Mouse (Mus musculus) cerebellum, postnatal 4 days (tissue): ENCODE measurements around the gene Zmiz1.

Experiments used
- DNase-seq, 2 experiments: peaks; one replicate each; pipeline ENCODE4 v3.0.0; 2022; ENCODE audit warnings: low spot score in 2 of 2, mixed read lengths in 1 of 2

Gene Zmiz1

DNA sequence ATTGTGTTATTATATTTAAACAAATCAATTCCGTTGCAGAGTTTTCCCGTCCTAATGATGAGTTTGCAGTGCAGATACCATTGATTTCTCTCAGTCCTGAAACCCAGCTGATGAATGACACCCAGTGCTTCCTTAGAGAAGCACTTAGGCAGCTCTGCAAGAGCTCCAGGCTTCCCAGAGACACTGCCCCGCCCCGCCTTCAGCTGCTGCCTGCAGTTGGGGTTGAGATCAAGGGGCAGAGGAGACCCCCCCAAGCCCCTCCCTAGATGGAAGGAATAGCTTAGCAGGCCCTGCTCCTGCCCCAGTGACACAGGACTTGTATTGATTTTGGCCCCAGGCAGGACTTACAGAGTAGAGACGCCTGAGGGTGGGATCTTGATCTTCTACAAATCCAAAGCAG lies 53.0 kb downstream of the Zmiz1 start:
- no peak for DNase-seq

GRCm38 (mm10) chr14:25512803-25513202 lies 53.8 kb downstream of the Zmiz1 start:
- DNase-seq: no peak

DNA sequence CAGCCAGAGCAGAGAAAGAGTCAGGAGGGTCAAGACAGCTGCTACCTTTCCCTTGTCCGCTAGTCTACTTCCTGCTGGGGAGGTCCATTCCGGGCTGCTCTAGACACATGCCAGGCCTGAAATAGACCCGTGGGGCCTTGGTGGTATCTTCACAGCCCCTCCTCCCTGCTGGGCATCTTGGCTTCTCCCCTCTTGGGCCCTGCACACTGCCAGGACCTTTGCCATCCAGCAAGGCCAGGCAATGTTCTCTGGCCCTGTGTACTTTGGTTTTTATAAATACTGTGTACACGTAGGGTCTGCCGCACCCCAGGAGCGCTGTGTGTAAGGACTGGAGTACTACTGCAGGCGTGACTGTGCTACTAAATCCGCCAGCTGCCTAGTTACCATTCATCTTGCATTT lies 54.5 kb downstream of the Zmiz1 start:
- no peak for DNase-seq

- DNase-seq: no peak
Observed at GRCm38 (mm10) chr14:25514943-25515512, 56.0 kb downstream of the Zmiz1 start.

DNA sequence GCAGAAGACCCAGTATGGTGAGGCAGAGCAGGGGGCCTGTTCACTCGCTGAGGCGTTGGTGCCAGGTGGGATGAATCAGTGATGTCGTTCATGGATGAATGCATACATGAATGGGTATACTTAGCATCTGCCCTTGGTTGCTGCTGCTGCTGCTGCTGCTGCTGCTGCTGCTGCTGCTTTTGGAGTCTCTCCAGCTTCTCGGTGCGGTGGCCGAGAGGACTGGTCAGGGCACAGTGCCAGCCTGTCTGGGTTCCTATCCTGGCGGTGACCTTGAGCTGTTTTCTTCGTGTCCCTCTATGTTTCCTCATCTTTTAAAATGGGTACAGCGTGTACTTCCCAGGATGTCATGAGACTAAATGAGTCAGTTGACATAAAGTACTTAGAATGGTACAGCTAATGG lies 56.9 kb downstream of the Zmiz1 start:
- peak in 1 of 2 experiments; percentile 56 for DNase-seq

DNA sequence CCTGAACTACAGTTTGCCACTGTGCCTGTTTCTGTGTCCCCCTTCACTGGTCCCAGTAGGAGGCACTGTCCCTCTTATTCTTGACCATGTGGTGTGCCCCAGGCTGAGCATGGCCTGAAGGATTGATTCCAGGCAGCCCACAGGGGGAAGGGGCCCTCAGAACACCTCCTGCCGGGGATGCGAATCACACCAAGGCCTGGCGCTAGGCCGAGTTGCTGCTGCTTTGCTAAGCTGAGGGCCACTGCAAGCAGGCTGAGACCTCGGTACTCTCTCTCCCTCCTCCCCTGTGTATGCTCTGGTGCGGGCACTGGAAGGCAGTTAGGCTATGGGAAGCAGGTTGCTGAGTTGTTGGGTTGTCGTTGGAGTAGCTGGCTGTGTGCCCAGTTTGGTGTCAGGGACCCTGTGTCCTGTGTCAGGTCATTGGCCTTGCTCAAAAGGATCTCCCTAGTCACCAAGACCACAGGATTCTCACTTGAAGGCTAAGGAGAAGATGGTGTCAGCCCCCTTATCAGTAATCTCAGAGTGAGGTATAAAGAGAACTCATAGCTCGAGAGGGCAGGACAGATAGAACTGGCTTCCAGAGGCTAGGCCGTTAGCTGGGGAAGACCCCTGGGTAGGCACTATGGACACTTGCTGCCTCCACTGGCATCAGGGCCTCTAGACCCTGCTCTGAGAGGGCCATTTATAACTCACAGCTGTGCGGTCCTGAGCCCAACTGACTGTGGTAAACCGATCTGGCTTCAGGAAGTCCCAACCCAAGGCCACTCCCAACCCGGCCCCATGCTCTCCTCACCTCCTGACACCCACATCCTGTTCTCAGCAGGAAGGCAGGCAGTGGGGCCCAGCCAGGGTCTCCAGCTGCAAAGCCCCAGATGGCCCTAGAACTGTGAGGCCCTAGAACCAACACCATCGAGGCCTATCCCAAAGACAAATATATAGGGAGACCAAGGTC lies 57.9 kb downstream of the Zmiz1 start:
- DNase-seq: peak in 1 of 2 experiments; percentile 48

DNA sequence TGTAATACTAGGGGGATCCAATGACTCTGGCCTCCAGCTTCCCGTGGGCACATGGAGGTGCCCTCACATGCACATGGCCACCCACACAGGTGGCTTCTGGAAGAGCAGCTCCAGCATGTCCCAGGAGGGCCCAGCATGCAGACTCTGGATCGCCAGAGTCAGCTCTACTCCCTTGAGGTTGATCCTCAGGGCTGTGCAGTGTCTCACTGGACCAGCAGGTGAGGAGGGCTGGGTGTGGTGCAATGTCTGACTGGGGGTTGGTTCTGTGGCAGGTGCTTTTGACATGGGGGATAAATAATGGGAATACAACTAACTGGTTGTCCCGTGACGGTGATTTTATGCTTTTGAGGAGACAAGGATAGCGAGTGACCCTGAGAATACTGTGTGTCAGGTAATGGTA lies 59.7 kb downstream of the Zmiz1 start:
- no peak for DNase-seq

DNA sequence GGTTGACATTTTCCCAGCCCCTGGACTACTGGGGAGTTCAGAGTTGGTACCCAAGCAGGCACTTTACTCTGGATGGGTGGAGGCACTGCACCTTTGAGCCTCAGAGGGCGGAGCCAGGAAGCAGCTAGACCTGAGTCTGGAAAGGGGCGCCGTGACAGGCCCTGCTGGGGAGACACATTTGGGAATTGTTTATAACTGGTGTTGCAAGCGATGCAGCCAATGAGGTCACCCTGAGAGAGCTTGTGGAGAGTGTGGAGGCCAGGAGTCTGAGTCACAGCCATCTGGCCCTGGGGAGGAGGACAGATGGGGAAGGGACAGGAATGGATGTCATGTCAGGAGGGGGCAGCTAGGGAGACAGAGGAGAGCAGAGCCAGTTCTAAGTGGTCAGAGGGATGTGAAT lies 60.7 kb downstream of the Zmiz1 start:
- no peak for DNase-seq

DNA sequence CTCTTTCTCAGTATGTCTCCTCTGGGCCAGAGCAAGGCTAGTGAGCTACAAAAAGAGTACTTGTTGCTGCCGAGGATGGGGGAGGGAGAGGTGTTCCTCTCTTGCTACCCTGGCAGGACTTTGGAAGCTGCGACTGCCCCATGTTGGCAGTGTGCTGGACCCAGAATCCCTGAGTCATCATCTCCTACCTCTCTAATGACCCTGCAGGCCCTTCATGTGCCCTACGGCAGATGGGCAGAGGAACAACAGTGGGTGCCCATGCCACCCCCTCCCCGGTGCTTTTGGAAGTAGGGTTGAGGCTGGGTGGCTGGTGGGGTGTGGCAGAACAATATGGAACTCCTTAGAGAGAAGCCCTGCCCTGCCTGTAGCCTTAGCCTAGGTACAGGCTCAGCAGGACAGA lies 61.6 kb downstream of the Zmiz1 start:
- no peak for DNase-seq

DNA sequence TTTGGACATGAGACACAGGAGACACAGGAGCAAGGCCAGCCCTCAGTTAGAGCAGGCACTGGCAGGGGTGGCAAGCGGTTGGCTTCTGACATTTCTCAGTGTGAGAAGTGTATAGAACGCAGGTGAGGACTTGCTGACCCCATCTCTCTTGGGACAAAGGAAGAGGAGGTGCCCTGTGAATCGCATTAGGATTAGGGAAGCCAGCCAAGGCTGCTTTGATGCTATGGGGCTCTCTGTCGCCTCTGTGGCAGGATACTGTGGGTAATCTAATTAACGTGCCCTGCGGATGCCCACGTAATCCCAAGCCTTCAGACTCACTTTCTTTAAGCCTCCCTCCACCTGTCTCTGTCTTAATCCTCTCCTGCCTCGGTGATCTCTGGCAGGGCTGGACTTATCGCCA lies 62.0 kb downstream of the Zmiz1 start:
- no peak for DNase-seq

DNA sequence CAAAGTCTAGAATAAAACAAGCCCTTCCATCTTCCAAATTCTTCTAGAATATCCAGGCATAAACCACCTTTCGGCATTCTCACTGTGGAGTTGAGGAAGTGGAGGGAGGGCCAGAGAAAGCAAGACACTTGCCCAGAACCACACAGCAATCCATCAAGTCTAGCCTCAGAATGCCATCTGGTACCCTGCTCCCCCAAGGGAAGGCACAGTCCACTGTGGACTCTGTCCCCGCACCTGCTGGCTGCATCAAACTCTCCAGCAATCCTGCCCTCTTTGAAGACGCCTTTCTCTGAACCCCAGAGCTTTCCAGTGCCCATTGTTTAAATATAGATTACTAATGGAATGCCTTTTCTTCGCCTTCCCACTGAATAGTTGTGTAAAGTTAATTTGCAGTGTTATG lies 62.5 kb downstream of the Zmiz1 start:
- DNase-seq: no peak

DNA sequence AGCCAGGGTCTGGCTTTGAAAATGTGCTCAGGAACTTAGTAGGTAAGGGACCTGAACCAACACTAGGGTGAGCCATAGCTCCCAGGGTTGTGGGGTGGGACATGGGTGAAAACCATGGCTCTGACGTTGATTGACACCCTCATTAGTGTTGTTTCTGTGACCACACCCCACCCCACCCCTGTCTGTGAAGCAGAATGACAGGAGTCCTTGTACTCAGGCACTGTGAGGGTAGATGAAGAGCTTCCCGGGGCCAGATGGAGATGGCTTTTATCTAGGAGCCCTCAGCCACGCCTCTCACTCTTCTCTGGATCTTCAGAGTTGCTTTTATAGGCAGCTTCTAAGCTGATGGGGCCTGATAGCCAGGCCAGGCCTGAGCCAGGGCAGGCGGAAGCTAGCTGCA lies 63.4 kb downstream of the Zmiz1 start:
- no peak for DNase-seq

DNA sequence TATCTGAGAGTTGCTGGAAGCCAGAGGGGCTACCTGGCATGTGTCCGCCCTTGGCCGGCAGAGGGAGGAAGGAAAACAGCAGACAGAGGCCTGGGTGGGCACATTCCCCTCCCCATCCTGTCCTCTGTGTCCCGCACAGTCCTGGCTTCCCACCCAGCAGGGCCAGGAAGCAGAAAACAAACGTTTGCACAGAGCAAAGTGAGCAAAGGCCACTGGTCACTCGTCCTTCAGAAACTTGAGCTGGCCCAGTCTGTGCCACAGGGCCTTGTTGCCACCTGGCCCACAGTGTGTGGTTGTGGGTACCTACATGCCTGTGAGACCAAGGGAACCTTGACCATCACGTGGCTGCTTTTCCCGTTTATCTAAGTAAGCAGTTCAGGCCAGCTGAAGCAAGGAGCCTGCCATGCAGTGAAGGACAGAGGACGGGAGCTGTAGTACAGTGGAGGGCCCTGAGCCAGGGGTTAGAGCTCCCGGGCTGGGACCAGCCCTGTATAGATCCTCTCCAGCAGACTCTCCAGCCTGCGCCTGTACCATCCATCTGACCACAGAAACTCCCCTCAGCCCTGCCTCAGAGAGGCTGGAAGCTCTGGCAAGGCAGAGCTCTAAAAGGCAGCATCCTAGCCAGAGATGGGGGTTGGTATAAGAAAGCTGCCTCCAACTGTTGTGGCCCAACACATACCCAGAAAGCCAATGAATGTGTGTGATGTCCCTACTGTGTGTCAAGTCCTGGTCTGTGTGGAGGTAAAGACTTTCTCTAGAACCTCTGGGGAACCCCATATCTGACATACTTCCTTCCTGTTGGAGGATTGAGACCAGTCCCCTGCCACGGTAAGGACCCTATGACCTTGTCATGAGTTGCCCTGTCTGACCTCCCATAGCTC lies 64.5 kb downstream of the Zmiz1 start:
- no peak for DNase-seq

DNA sequence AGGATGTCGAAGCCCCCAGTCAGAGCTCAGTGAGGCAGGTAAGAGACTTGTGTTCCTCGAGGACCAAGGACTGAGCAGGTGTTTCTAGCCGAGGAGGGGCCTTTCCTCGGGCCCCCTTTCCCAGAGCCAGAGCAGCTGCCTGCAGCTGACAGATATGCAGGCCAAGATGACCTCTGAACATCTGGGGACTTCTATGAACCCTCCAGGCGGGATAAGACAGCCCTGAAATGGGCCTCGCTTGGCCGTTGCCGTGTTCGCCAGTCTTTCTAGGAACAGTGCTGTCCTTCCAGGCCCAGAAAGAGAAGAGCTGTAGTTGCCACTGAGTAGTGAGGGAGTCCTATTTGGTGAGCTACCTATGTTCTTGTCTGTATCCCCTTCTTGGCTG lies 65.1 kb downstream of the Zmiz1 start:
- no peak for DNase-seq

DNA sequence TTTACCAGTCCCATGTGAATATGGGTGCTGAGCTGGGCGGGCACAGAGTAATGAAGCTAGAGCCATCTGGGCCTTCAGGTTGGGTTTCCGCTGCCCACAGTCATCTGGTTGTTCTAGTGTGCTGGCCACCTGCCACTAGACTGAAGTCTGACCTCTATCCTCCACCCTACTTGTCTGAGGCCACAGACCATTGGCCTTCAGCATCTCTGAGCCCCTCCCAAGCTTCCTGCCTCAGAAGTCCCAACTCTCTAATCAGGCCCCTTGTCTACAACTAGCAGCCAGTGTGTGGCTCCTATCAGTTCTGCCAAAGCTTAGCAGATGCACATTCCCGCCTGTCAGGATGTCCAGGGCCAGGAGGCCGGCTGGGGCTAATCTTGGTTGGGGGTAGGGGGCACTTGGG lies 65.9 kb downstream of the Zmiz1 start:
- no peak for DNase-seq

GRCm38 (mm10) chr14:25525729-25526128 lies 66.7 kb downstream of the Zmiz1 start:
- no peak for DNase-seq

- DNase-seq: no peak
Observed at GRCm38 (mm10) chr14:25526872-25527271, 67.9 kb downstream of the Zmiz1 start.

DNA sequence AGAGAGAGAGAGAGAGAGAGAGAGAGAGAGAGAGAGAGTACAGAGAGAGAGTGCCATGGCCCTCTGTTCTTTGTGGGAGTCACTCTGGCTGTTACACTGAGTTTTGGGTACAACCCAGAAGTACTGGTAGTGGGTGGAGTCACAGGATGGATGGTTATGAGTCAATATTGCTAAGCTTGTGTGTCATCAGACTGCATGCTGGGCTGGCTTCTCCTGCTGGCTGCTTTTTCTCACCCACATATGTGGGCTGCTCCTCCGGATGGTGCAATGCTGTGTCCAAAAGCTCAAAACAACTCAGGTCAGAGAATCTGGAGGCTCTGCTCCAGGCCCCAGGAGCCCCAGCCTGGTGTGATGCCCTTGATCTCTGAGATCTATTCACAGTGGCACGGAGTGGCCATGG lies 68.3 kb downstream of the Zmiz1 start:
- no peak for DNase-seq

DNA sequence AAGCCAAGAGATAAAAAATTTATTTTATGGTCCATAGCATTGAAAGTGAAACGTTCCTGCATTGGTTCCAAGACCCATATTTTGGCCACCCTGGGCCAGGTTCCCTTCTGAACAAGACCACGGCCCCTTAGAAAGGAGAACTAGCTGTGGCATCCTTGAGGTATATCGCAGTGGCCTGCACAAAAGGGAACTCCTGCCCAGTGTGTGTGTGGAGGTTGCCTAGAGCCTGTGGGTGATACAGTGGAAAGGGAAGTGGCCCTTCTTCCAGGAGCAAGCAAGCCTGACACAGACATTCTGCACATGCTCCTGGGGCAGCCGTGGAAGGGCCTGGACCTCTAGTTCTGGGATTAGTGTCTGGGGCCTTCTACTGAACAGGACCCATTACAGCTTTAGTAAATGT lies 71.4 kb downstream of the Zmiz1 start:
- no peak for DNase-seq

DNA sequence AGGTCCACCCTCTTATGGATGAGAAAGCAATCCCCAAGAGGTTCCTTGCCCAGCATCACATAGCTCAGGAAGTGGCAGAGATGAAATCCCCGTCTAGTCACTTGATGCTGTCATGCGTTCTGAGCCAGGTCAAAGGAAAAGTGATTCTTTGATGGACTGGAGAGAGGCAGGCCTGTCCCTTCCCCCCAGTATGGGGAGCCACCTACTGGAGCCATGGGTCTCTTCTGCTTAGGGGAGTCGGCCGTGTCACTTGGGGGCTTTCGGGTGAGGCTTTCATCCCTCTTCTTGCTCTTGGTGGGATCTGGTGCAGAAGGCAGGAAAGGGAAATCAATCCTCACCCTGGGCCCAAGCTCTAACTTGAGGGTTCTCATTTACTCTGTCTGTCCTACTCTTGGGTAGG lies 71.8 kb downstream of the Zmiz1 start:
- no peak for DNase-seq

GRCm38 (mm10) chr14:25533010-25533409 lies 74.0 kb downstream of the Zmiz1 start:
- DNase-seq: no peak

GRCm38 (mm10) chr14:25533631-25534395 lies 74.8 kb downstream of the Zmiz1 start:
- DNase-seq: no peak
